Mouse (Mus musculus) granulocyte monocyte progenitor cell, adult 5-6 weeks (primary cell): ENCODE data around the gene Klf7. TPM values are rescaled to one million over a fixed set of nuclear protein-coding genes. Genes with fewer than 3 reads are reported as not detected.
"Not testable (repeated sequence)": the region's sequence is repeated elsewhere in the genome, so short reads cannot be mapped to it uniquely, and the experiment has no call there.

Experiments
- ATAC-seq: replicated peaks from 2 replicates; pipeline ENCODE4 v1.8.0; 2016; ENCODE audit warnings: mild to moderate bottlenecking, moderate TSS enrichment, inconsistent platforms; ENCODE audit not compliant: poor library complexity, severe bottlenecking
- total RNA-seq, 2 experiments: library from RNA; stranded (forward) in 1 of 2; stranded (reverse) in 1 of 2; fragments of 200-712, 200-1000 nt in 1 of 2; fragments of >200 nt in 1 of 2; fragmentation: Nextera tagmentation in 1 of 2; gene quantifications; 2 replicates each; pipeline ENCODE4 v1.2.3; 2014 to 2017

Gene Klf7
- total RNA-seq (2014; fragmentation: Nextera tagmentation), result 5.0 and 8.5 TPM in 2 replicates
- 6.3 and 12.4 TPM in 2 replicates for total RNA-seq (2017)

- ATAC-seq, result peak; percentile 77
These were observed at the start of gene Klf7 for GRCm38 (mm10) chr1:64121559-64122465. Gene Klf7, minus strand, starts transcription at chr1:64122282.

DNA sequence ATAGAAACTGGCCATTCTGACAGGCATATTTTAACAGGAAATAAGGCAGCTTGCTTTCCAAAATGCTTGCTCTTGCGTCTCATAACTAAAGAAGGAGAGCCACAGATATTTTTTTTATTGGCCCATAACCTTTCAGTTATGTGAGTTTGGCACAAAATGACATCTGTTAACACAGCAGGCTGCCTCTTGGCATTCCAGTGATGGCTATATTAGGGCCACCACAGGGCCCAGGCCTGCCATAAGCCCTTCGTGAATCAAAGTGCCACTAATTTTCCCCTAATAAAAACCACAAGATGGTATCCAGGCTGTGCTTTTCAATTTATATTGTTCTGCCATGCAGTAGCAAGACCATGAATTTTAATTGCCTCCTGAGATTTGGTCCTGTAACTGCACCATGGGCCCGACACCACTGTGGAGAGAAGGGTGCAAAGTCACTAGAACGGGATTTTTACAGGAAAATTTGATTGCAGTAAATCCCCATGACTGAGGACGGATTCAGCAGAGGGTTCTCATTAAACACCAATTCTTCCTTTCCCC, 42.5 kb upstream of the Klf7 start:
- ATAC-seq, result no peak

DNA sequence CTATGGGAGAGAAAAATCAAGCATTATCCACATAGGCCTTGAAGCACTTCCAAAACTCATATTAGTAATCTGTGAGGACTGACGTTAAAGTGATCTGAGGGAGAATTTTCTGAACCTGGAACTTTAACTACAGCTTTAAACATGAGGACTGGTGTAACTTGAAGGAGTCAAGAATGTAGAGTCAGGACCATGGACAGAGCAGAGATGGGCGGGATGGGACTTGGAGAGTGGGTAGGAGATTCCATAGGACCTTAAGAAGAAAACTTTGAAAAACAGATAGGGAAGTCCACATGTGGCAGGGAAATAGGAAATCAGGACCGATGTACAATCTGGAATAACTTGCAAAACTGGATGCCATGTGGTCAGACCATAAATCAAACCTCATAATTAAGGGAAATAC, 36.7 kb upstream of the Klf7 start:
- no peak for ATAC-seq

DNA sequence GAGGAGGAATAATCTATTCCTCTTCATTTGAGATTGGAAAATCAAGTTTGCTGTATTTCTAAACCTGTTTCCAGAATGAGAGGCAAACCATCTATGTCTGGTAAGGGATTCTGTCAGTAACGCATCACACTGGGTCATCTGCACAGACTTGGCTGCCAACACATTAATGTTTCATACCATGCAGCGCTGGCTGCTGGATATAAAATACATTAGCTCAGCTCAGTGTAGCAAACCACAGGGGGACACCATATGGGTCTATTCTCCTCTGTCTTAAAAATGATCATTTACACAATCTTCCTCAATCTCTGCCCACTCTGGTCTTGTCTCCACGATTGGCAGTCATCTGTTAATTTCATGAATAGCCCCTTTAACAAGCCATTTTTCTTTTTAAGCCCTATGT, 27.1 kb upstream of the Klf7 start:
- no peak for ATAC-seq

GRCm38 (mm10) chr1:64142691-64143445, 20.8 kb upstream of the Klf7 start:
- no peak for ATAC-seq

GRCm38 (mm10) chr1:64134439-64134838, 12.4 kb upstream of the Klf7 start:
- no peak for ATAC-seq

DNA sequence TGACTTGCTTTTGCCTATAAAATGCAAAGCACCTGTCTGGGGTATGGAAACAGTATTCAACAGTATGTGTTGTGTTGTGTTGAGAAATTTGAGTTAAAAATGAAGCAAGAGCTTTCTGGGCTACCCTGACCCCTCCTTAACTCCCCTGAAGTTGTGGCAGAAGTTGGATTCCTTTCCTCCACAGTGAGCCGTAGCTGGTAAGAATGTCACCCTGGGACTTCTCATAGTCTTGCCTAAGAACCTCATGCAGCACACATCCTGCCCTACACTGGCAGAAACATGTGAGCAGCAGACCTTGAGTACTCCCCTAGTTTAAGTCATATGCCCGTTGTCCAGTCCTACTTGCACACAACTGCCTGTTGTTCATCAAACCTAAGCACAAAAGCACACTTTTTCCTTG, 4.7 kb upstream of the Klf7 start:
- peak; percentile 79 for ATAC-seq

DNA sequence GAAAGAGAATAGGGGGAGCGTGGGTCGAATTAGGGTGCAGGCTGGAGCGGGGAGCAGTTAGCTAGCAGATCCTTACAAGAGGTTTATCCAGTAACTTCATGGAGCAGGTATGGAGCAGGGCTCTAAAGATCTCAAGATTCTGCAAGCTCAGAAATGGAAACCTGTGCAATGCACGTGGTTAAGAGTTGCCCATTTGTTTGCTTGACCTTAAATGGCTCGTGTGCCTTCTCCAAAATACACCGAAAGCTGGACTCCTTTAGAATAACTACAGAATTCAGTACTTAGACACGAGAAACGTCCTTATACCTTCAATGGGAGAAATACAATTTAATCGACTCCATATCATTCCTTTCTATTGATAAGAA, 366 bp upstream of the Klf7 start:
- no peak for ATAC-seq

GRCm38 (mm10) chr1:64120811-64121515, 1.1 kb downstream of the Klf7 start:
- ATAC-seq, result no peak

DNA sequence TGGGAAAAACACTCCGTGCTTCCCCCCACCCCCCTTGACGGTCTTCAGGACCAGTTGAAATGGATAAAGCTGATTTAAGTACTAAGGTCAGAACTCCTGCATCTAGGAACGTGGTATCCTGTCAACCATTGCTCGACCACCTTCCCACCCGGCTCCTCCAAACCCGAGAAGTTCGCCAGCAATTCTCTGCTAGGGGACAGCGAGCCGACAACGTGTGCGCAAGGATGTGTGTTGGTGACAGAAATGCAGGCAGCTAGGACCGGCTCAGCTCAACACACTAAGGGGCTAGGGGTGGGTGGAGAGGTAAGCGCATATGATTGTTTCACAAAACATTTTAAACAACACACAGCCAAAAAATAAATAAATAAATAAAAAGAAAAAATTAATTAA, 1.7 kb downstream of the Klf7 start:
- ATAC-seq, result no peak

- ATAC-seq, result no peak
These were observed 2.2 kb downstream of the Klf7 start for GRCm38 (mm10) chr1:64119851-64120250.

DNA sequence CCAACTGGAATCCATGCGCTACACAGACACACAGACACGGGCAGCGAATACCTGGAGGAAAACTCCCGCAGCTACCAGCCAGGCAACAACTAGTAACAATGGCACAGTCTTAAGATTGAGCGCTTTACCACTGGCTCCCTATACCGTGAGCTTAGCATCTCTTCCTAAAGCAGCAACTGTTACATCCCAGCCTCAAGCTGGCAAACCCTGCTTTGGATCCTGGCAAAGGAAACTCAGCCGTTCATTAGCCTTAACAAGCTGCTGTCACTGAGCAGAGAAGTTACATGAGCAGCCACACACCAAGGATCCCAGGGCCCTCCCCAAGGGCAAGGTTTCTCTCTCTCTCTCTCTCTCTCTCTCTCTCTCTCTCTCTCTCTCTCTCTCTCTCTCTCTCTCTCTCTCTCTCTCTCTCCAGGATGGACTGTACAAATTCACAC, 2.7 kb downstream of the Klf7 start:
- ATAC-seq, result no peak

DNA sequence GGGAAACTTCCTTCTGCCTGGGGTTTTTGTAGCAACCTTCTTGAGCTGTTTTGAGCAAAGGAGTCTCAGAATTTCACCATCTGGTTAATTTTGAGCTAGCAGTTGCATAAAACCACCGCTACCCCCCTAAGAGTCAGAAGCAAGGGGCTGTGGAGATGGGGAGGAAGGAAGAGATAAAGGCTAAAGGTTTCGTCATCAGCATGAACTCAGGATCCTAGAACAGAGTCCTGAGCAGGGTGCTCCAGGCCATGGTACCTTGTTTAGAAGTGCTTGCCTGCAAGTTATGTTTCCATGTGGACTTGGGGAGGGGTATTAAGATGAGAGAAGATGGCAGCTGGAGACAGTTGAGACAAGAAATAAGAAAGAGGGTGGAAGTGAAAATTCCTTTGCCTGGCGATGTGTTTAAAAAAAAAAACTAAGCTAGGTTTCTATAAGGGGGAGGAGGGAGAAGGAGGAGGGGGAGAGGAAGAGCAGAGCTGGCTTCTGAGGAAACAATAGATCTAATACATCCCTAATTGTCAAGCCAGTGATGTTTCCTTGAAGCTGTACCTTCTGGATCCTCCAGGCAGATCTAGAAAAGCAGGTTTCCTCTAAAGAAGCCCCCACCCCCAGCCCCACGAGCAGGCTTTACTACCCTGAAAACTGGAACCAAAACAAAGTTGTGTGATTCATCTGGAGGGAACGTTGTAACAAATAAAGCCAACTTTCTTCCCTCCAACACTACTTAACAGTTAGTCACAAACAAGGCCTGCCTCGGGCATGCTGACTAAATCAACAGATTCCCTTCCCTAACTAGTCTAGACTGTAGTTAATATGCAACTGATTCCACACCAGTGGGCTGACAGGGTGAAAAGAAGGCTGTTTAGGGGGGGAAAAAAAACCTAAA, 3.6 kb downstream of the Klf7 start:
- ATAC-seq, result peak; percentile 49

- no peak for ATAC-seq
These were observed 4.4 kb downstream of the Klf7 start for GRCm38 (mm10) chr1:64117478-64118284.

DNA sequence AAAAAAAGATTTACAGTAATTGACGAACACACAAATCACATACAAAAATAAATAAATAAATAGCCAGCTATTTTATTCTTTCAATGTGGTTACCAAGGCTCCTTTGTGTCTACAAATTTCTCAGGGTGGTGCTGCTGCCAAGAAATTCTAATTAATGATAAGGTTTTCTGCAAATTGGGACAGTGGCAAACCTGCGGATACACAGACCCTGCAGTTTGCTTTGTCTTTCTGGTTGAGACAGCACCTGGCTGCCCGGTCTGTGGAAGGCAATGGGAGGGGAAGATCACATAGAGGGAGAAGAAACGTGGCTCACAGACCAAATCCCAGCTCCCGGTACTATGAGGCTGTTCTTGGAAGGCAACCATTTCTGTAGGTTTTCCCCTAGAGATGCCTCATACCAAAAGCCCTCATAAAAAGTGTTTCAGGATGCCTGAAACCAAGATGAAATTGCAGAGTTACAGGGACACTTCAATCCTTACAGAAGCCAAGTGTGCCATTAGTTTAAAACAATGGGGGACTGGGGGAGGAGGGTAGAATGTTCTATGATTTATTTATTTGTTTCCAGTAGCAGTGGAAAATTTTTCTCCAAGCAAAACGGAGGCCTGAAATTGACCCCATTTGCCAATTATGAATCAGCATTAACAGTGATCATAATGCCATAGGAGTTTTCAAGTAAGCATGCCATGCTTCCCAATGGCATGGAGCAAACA, 5.2 kb downstream of the Klf7 start:
- no peak for ATAC-seq

- ATAC-seq, result no peak
These were observed 7.5 kb downstream of the Klf7 start for GRCm38 (mm10) chr1:64114579-64114978.

DNA sequence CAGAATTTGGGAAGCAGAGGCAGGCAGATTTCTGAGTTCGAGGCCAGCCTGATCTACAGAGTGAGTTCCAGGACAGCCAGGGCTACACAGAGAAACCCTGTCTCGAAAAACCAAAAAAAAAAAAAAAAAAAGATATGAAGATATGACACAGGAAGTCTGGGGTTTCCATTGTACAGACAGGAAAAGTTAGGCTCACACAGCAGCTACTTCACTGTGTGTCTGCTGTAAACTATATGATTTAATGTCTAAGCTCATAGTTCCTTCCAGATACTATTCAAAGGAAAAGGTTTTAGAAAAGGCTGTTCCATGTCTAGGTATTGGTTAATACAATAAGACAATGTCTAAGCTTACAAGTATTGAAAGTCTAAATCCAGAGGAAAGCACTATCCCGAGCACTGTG, 13.4 kb downstream of the Klf7 start:
- not testable (repeated sequence) for ATAC-seq

- ATAC-seq, result no peak
These were observed 14.6 kb downstream of the Klf7 start for GRCm38 (mm10) chr1:64107526-64107925.
